Mouse (Mus musculus): ENCODE data around the gene Gfod1. TPM values are rescaled to one million over a fixed set of nuclear protein-coding genes. Genes with fewer than 3 reads are reported as not detected.

The Gfod1 gene
- polyA plus RNA-seq, 1 experiment: 4.4 TPM

DNA sequence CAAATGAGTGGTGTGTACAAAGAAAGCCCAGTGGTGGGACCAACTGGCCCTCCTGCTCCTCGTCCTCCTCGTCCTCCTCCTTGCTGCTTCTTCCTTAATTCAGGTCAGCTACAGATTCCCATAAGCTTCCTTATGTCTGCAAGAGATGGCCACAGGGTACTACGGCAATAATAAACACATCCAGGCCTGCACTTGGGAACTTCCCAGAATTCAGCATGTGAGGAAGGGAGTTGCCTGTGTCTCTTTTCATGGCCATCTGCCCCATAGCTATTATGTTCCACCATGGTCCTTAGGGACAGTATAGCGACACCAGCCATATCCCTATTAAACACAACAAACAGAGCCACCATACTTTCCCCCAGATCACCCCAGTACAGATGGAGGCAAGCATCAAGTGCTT, 15.5 kb downstream of the Gfod1 start:
- Histone ChIP-seq H3K27ac (replicated peaks; ENCODE audit: low read depth, low read length) (0 out of 2 replicates have a peak overlapping the region, but pooled peaks have one; percentile 35), H3K4me3 (ENCODE audit: insufficient read depth, low read depth, low read length) (no peak overlapping the region), H3K4me1 (ENCODE audit: control insufficient read depth, insufficient read depth, insufficient read length, low read length) (peaks cover 37% of the 10 kb centered on the region)

DNA sequence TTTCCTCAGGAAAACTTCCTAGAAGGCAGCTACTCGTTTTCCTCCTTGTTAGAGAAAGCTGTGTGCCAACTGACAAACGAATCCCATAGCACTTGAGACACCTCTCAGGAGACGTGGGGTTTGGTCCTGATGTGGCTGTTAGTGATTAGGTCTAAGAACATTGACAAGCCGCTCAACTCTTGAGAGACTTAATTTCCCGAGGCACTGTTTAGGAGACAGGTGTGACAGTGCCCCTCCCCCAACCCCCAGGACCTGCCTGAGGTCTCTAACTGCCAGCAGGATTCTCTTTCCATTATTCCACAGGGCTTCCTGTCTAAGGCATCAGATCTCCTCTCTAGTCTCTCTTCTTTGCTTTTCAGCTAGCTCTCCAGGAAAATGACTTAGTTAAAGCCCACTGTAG, 15.9 kb downstream of the Gfod1 start:
- Histone ChIP-seq H3K4me3 (ENCODE audit: insufficient read depth, low read depth, low read length) (no peak overlapping the region), H3K4me1 (ENCODE audit: control insufficient read depth, insufficient read depth, insufficient read length, low read length) (peaks cover 37% of the 10 kb centered on the region), H3K27ac (replicated peaks; ENCODE audit: low read depth, low read length) (no peak overlapping the region)

DNA sequence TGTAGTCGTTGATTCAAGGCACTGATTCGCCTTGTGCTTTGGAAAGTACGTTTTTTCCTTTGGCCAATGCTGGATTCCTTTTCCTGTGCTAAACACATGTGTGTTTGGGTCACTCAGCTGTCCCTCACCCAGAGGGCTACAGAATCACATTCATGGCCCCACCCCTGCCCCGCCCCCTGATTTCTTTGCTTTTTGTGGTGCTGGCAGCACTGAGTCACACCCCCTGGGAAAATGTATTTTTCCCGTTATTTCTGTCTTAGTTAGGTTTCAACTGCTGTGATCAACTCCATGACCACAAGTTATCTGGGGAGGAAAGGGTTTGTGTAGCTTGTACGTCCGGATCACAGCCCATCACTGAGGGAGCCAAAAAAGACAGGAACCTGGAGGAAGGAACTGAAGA, 17.1 kb downstream of the Gfod1 start:
- 0 out of 2 replicates have a peak overlapping the region, but pooled peaks have one; percentile 7 for H3K27ac ChIP-seq (replicated peaks; ENCODE audit: low read depth, low read length)
- H3K4me3 ChIP-seq (ENCODE audit: insufficient read depth, low read depth, low read length): no peak overlapping the region
- peaks cover 37% of the 10 kb centered on the region for H3K4me1 ChIP-seq (ENCODE audit: control insufficient read depth, insufficient read depth, insufficient read length, low read length)

DNA sequence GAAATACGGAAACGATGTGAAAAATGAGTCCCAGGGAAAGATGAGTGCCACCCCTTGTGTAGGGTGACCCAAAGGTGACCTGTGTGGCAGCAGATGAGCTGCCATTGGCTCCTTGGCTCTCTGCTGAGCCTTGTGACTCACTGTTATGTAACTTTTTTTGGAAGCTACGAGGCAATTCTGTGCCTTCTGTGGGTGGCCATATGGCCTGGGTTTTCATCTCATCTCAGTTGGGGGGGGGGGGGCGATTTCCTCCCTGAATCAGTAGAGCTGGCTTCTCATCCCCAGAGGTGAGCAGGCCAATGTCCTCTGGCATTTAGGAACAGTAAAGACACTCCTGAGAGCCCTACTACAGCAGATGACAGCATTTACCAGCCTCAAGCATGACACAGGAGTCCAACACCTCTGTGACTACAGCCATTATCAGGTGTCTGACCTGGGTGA, 19.2 kb downstream of the Gfod1 start:
- no peak overlapping the region for H3K4me3 ChIP-seq (ENCODE audit: insufficient read depth, low read depth, low read length)
- no peak overlapping the region for H3K27ac ChIP-seq (replicated peaks; ENCODE audit: low read depth, low read length)
- peaks cover 29% of the 10 kb centered on the region for H3K4me1 ChIP-seq (ENCODE audit: control insufficient read depth, insufficient read depth, insufficient read length, low read length)

DNA sequence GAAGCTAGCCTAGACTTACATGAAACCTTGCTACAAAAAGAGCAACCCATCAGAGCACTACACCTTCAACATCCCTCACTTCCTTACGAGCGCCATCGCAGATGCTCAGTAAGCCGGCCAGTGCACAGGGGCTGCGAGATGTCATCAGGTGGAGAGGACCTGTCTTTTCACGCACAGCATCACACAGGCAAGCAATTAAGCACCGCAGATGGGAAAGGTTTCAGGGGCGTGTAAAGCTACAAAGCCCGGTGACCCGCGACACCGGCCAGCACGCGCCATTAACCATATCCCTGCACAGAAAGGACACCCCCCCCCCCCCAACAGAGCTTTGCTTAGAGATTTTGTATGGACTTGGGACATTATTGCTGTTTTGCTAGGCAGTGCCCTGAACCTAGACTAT, 30.1 kb downstream of the Gfod1 start:
- no peak overlapping the region for H3K4me3 ChIP-seq (ENCODE audit: insufficient read depth, low read depth, low read length)
- H3K4me1 ChIP-seq (ENCODE audit: control insufficient read depth, insufficient read depth, insufficient read length, low read length): peaks cover 27% of the 10 kb centered on the region
- no peak overlapping the region for H3K27ac ChIP-seq (replicated peaks; ENCODE audit: low read depth, low read length)

DNA sequence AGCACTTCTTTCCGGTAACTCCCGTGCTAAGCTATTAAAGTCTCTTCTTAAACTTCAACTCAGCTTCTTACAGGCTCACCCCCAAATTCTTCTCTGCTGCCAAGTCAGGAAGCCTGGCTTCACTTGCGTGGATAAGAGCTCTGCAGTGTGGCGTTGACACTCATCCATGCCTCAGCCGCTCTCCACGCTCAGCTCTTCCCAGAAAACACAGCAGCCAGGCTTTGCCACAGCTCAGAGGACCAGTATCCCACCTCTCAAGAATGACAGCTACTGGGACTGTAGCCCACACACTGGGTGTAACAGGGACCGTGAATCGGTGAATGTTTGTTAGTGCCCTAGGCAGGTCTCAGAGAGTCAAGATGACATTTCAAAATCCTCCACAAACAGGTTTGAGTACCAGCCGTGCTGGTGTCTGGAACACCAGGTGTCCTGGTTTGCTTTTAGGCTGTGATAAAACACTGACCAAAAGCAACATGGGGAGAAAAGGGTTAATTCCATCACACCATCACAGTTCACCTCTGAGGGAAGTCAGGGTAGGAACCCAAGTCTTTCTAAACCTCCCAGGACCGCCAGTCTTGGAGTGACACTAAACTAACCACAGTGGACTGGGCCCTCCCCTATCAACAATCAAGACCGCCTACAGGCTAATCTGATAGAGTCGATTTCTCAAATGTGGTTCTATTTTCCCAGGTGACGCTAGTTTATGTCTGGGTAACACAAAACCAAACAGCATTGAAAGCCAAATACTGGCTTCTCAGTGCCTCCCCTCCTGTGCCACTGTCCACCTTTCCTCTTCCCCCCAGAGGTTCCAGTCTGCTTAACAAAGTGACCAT, 31.5 kb downstream of the Gfod1 start:
- Histone ChIP-seq H3K4me3 (ENCODE audit: insufficient read depth, low read depth, low read length) (no peak overlapping the region), H3K27ac (replicated peaks; ENCODE audit: low read depth, low read length) (no peak overlapping the region), H3K4me1 (ENCODE audit: control insufficient read depth, insufficient read depth, insufficient read length, low read length) (peaks cover 35% of the 10 kb centered on the region)

DNA sequence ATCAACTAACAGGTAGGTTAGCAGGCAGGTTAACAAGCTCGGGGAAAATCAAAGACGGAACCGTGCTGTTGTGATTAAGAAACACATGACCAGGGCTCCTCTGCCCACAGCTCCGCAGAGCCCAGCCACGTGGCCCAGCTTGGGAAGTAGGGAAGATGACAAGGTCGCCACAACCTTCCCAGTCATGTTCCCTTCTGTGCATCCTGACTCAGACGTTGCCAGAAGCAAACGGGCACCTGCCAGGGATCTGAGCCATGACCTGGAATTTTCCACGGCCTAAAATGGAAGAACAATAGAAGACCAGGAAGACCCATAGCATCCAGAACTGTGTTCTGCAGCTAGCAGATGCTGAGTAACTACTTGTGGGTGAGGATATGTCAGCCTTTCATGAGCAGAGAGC, 32.5 kb downstream of the Gfod1 start:
- peaks cover 32% of the 10 kb centered on the region for H3K4me1 ChIP-seq (ENCODE audit: control insufficient read depth, insufficient read depth, insufficient read length, low read length)
- H3K27ac ChIP-seq (replicated peaks; ENCODE audit: low read depth, low read length): no peak overlapping the region
- no peak overlapping the region for H3K4me3 ChIP-seq (ENCODE audit: insufficient read depth, low read depth, low read length)

DNA sequence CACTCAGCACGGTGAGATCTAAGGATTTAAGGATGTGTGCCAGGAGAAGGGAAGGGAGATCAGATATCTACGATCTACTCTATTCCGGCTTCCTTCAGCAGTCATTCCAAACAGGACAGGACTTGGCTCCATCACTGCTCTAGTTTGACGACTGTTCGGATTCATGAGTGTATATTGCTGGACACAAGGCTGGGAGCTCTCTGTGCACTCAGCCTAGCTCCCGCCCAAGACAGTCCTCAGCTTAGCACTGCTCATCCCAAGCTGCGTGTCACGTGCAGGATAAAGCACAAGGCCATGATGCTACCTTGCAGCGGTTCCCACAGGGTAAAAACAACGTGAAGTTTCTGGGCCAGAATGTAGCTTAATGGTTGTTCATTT, 33.8 kb downstream of the Gfod1 start:
- no peak overlapping the region for H3K27ac ChIP-seq (replicated peaks; ENCODE audit: low read depth, low read length)
- peaks cover 38% of the 10 kb centered on the region for H3K4me1 ChIP-seq (ENCODE audit: control insufficient read depth, insufficient read depth, insufficient read length, low read length)
- no peak overlapping the region for H3K4me3 ChIP-seq (ENCODE audit: insufficient read depth, low read depth, low read length)

DNA sequence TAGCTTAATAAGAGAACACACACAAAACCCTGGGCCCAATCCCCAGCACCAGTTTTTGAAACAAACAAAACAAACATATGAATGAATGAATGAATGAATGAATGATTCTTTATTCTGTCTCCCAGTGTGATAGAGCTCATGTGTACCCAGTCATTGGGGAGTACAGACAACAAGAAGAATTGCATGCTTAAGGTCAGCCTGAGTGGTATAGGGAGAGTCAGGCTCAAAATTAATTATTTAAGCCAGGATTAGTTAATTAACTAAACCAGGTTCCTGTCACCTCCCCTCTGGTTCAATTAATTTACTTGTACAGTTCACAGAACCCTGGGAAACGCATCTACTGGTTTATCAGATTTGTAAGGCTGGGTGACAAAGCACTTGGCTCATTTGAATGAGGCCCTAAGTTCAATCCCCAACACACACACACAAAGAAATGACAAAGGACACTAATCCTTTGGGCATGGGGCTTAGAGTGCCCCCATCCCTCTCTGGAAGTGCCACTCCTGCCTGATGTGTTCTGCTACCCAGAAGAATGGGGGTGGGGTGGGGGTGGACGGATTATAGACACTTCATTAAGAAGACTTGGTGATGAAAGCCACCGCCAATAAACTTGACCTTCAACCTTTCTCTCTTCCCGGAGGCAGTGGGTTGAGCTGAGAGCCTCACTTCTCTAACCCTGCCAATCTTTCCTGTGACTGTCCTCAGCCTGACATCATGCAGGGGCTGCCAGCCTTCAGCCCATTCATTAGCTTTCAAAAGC, 34.3 kb downstream of the Gfod1 start:
- Histone ChIP-seq H3K27ac (replicated peaks; ENCODE audit: low read depth, low read length) (no peak overlapping the region), H3K4me1 (ENCODE audit: control insufficient read depth, insufficient read depth, insufficient read length, low read length) (peaks cover 43% of the 10 kb centered on the region), H3K4me3 (ENCODE audit: insufficient read depth, low read depth, low read length) (no peak overlapping the region)

DNA sequence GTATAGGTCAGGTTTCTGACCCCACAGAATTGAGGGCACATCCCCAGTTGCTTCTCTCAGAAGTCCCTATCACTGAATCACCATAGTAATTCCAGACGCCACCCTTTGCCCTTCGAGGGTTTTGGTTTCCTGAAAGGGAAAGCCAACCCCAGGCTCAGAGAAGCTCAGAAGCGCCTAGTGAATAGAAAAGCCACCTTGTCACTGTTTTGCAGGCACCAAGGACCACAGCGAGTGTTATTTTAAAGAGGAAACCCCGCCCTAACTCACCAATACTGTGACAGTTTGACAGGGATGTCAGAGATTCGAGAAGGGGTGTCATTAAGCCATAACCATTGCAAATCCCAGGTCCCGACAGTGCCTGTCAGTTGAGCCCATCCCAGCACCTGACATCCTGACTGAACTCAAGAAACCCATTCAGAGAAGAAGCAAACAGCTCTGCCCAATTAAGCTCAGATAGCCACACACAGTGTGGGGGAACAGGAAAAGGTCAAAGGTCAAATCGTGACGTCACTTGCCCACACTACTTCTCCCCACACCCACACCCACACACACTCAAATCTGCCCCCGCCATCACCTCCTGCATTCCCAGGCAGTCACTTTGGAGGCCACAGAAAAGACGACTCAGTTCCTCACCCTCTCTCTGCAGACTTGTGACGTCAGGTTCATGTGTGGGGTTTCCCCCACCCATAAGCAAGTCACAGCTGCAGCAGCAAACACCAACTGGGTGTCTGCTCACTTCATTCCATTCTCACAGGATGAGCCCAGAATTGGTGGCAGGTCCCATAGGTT, 35.2 kb downstream of the Gfod1 start:
- Histone ChIP-seq H3K4me1 (ENCODE audit: control insufficient read depth, insufficient read depth, insufficient read length, low read length) (peaks cover 49% of the 10 kb centered on the region), H3K27ac (replicated peaks; ENCODE audit: low read depth, low read length) (no peak overlapping the region), H3K4me3 (ENCODE audit: insufficient read depth, low read depth, low read length) (no peak overlapping the region)

DNA sequence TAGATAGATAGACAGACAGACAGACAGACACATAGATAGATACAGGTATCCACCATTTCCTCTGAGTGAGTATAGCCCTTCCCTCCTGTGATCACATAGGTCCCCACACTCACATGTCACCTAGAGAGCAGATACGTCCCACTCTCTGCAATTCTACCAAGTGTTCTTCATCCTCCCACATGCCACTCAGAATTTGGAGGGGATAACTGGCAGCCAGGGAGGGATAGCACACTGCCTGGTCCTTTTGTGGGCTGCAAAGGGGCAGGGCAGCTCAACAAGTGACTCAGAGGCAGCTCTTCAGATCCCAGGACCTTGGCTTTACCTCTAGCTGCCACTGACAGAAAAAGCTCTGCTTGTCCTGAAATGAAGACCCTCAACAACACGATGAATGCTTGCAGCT, 36.1 kb downstream of the Gfod1 start:
- Histone ChIP-seq H3K4me3 (ENCODE audit: insufficient read depth, low read depth, low read length) (no peak overlapping the region), H3K4me1 (ENCODE audit: control insufficient read depth, insufficient read depth, insufficient read length, low read length) (peaks cover 53% of the 10 kb centered on the region), H3K27ac (replicated peaks; ENCODE audit: low read depth, low read length) (no peak overlapping the region)

DNA sequence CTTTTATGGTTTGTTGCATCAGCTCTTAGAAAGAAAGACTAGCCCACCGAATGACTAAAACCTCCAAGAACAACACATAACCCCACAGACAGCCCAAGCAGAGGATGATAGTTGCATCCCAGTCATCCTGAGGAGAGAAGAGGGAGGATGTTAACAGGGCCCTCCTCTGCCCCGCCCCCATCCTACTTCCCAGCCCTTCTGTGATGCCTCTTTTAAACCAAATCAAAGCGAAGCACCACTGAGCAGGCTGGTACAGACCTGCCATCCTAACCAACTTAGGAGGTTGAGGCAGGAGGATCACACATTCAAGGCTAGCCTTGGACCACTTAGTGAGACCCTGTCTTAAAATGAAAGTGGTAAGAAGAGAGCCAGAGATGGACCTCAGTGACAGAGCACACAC, 36.8 kb downstream of the Gfod1 start:
- Histone ChIP-seq H3K27ac (replicated peaks; ENCODE audit: low read depth, low read length) (no peak overlapping the region), H3K4me1 (ENCODE audit: control insufficient read depth, insufficient read depth, insufficient read length, low read length) (peaks cover 53% of the 10 kb centered on the region), H3K4me3 (ENCODE audit: insufficient read depth, low read depth, low read length) (no peak overlapping the region)

DNA sequence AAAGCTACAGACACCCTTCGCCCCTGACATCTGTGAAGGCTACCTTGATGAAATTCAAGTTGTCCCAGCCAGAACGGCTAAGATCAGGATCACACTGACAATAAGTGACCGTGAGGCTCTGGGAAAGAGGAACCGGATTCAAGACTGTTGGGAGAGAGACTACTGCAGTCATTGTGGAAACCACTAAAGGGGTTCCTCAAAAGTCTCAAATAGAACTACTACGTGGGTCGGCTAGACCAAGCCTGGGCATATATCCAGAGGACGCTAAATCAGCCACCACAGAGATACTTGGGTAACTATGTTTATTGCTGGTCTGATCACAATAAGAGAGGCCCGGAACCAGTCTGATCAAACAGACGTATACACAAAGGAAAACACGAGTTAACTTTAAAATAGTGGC, 37.6 kb downstream of the Gfod1 start:
- H3K27ac ChIP-seq (replicated peaks; ENCODE audit: low read depth, low read length): no peak overlapping the region

DNA sequence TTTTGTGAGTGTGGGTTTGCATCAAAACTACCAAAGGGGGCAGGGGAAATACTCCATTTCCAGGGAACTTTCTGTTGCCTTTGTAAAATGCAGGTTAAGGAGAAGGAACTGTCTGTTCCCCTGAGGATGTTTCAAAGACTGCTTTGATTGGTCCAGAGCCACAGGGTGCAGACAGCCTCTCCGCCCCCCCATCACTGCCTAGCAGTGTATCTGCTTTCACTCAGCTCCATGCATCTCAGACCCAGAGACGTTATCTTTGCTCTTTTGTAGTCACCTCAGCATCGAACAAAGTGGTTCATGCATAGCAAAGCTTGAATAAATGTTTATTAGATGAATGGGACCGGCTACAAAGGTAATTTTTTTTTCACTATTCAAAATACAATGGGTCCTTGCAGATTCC, 38.9 kb downstream of the Gfod1 start:
- Histone ChIP-seq H3K4me1 (ENCODE audit: control insufficient read depth, insufficient read depth, insufficient read length, low read length) (peaks cover 51% of the 10 kb centered on the region), H3K27ac (replicated peaks; ENCODE audit: low read depth, low read length) (no peak overlapping the region), H3K4me3 (ENCODE audit: insufficient read depth, low read depth, low read length) (no peak overlapping the region)

More for the DNA sequence above, 37.6 kb downstream of the Gfod1 start:
- H3K4me1 ChIP-seq (ENCODE audit: control insufficient read depth, insufficient read depth, insufficient read length, low read length): peaks cover 49% of the 10 kb centered on the region
- no peak overlapping the region for H3K4me3 ChIP-seq (ENCODE audit: insufficient read depth, low read depth, low read length)

DNA sequence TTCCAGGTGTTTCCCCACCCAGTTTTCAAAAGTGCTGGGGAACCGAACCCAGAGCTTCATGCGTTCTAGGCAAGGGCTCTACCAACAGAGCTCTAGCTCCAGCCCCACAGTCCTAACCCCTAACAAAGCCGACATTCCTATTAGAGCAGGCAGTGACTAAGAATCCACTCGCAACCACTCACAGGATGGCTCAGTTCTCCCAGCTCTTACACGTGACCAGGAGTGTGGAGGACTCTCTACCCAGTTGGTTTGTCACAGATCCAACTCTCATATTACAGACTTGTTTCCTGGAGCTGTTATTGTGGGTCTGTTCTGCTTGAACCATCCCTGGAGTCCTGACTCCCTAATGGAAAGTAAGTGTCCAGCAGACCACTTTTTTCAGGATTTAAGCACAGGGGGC, 40.3 kb downstream of the Gfod1 start:
- H3K4me3 ChIP-seq (ENCODE audit: insufficient read depth, low read depth, low read length): no peak overlapping the region
- 0 out of 2 replicates have a peak overlapping the region, but pooled peaks have one; percentile 4 for H3K27ac ChIP-seq (replicated peaks; ENCODE audit: low read depth, low read length)
- peaks cover 52% of the 10 kb centered on the region for H3K4me1 ChIP-seq (ENCODE audit: control insufficient read depth, insufficient read depth, insufficient read length, low read length)

Measured in brown adipose tissue, adult 24 weeks (tissue).